Mouse (Mus musculus): ENCODE data around the gene Gm17455. TPM values are rescaled to one million over a fixed set of nuclear protein-coding genes. Genes with fewer than 3 reads are reported as not detected.

The Gm17455 gene
- 1.9 TPM for polyA plus RNA-seq (2017; shearing (Covaris generic))

DNA sequence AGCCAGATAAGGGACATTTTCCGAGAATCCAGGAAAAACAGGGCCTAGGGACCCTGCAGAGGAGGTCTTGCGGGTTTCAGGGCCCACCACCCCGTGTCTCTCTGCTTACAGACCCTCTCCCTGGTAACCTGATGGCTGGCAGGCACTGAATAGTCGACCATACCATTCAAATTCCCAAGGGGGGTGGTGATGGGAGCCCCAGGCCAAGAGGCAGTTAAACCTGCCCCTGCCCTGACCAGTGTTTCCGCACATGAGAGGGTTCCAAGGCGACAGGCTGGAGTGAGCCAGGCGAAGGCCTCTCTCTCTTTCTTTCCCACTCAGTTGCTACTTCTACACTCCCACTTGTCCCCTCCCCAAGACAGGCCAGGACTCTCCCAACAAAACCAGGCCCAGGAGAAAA lies at the start of gene Gm17455:
Gm17455 (plus strand) TSS at position 278 of the 400 bp plus-strand sequence.

Other genes with a start within 250 kb of the Gm17455 start
- 0.23 TPM for gene Chst3, start 180.5 kb upstream of the Gm17455 start, polyA plus RNA-seq (2017; shearing (Covaris generic))
- 434 TPM for gene Psap, start 122.1 kb upstream of the Gm17455 start, polyA plus RNA-seq (2017; shearing (Covaris generic))
- gene Vsir, start 52.9 kb upstream of the Gm17455 start, polyA plus RNA-seq (2017; shearing (Covaris generic)), result 261 TPM

All from inflammation-experienced regulatory T-cells, adult 16 weeks (primary cell).